Mouse (Mus musculus) ovary, adult 18-20 months (tissue): ENCODE measurements around the gene Spns2.

Experiments
- DNase-seq: peaks from one replicate; pipeline ENCODE4 v3.0.0; 2022; ENCODE audit warnings: low spot score, mixed read lengths

Spns2 gene

GRCm38 (mm10) chr11:72410521-72411092, 79.1 kb downstream of the Spns2 start:
- DNase-seq = no peak

- no peak for DNase-seq
Measured at GRCm38 (mm10) chr11:72409649-72410385, 79.9 kb downstream of the Spns2 start.

GRCm38 (mm10) chr11:72408451-72409170, 81.1 kb downstream of the Spns2 start:
- DNase-seq = no peak

- no peak for DNase-seq
Measured at GRCm38 (mm10) chr11:72407574-72407973, 82.1 kb downstream of the Spns2 start.

GRCm38 (mm10) chr11:72407081-72407480, 82.6 kb downstream of the Spns2 start:
- no peak for DNase-seq

GRCm38 (mm10) chr11:72406079-72406675, 83.5 kb downstream of the Spns2 start:
- no peak for DNase-seq

GRCm38 (mm10) chr11:72405532-72405931, 84.2 kb downstream of the Spns2 start:
- no peak for DNase-seq

GRCm38 (mm10) chr11:72402969-72403368, 86.7 kb downstream of the Spns2 start:
- DNase-seq = no peak

GRCm38 (mm10) chr11:72402017-72402416, 87.7 kb downstream of the Spns2 start:
- DNase-seq = peak; percentile 61
